Mouse (Mus musculus) thymus, postnatal 4 days (tissue): ENCODE measurements around the gene Gm20388.

Source experiments
- DNase-seq: peaks from one replicate; pipeline ENCODE4 v3.0.0; 2021

The Gm20388 gene

GRCm38 (mm10) chr8:121856071-121856746, 1945.6 kb downstream of the Gm20388 start:
- DNase-seq, result peak; percentile 1

- no peak for DNase-seq
Measured at GRCm38 (mm10) chr8:121857331-121857730, 1946.7 kb downstream of the Gm20388 start.

- DNase-seq, result no peak
Measured at GRCm38 (mm10) chr8:121857747-121858146, 1947.1 kb downstream of the Gm20388 start.

- DNase-seq, result no peak
Measured at GRCm38 (mm10) chr8:121861276-121861675, 1950.6 kb downstream of the Gm20388 start.

GRCm38 (mm10) chr8:121861806-121862548, 1951.3 kb downstream of the Gm20388 start:
- DNase-seq, result no peak

GRCm38 (mm10) chr8:121865356-121865755, 1954.7 kb downstream of the Gm20388 start:
- DNase-seq, result no peak

GRCm38 (mm10) chr8:121868196-121868595, 1957.6 kb downstream of the Gm20388 start:
- DNase-seq, result no peak

- DNase-seq, result no peak
Measured at GRCm38 (mm10) chr8:121868896-121869295, 1958.3 kb downstream of the Gm20388 start.

GRCm38 (mm10) chr8:121870190-121870589, 1959.5 kb downstream of the Gm20388 start:
- DNase-seq, result no peak

GRCm38 (mm10) chr8:121871833-121872440, 1961.3 kb downstream of the Gm20388 start:
- DNase-seq, result peak; percentile 33

- DNase-seq, result peak; percentile 58
Measured at GRCm38 (mm10) chr8:121874031-121874430, 1963.4 kb downstream of the Gm20388 start.

- no peak for DNase-seq
Measured at GRCm38 (mm10) chr8:121875045-121875444, 1964.4 kb downstream of the Gm20388 start.

GRCm38 (mm10) chr8:121875517-121875916, 1964.9 kb downstream of the Gm20388 start:
- DNase-seq, result no peak

- DNase-seq, result no peak
Measured at GRCm38 (mm10) chr8:121877212-121877611, 1966.6 kb downstream of the Gm20388 start.

GRCm38 (mm10) chr8:121877828-121878480, 1967.3 kb downstream of the Gm20388 start:
- DNase-seq, result no peak

GRCm38 (mm10) chr8:121879712-121880111, 1969.1 kb downstream of the Gm20388 start:
- DNase-seq, result no peak

GRCm38 (mm10) chr8:121880818-121881217, 1970.2 kb downstream of the Gm20388 start:
- no peak for DNase-seq

GRCm38 (mm10) chr8:121881921-121882320, 1971.3 kb downstream of the Gm20388 start:
- no peak for DNase-seq

- no peak for DNase-seq
Measured at GRCm38 (mm10) chr8:121884181-121884580, 1973.5 kb downstream of the Gm20388 start.

- DNase-seq, result no peak
Measured at GRCm38 (mm10) chr8:121885001-121885400, 1974.4 kb downstream of the Gm20388 start.

- no peak for DNase-seq
Measured at GRCm38 (mm10) chr8:121885433-121885832, 1974.8 kb downstream of the Gm20388 start.

- DNase-seq, result no peak
Measured at GRCm38 (mm10) chr8:121887547-121887946, 1976.9 kb downstream of the Gm20388 start.

- DNase-seq, result no peak
Measured at GRCm38 (mm10) chr8:121889317-121889716, 1978.7 kb downstream of the Gm20388 start.
